Mouse (Mus musculus) C2C12 (cell line): ENCODE data around the gene Zbtb18.

Experiments used
- CEBPB ChIP-seq: IDR thresholded peaks from one replicate; pipeline ENCODE4 v1.6.1; 2011; ENCODE audit warnings: low read depth, mild to moderate bottlenecking, control low read depth, moderate library complexity
- CTCF ChIP-seq: IDR thresholded peaks from one replicate; pipeline ENCODE4 v1.5.1; 2011; ENCODE audit not compliant: control insufficient read depth, insufficient read depth, insufficient read length

- TF ChIP-seq CTCF = no peak
- no peak for TF ChIP-seq CEBPB
These were observed 17.4 kb downstream of the Zbtb18 start for GRCm38 (mm10) chr1:177459536-177459935.
